Mouse (Mus musculus) limb, embryonic 11.5 days (tissue): ENCODE data around the gene Gja6. TPM values are rescaled to one million over a fixed set of nuclear protein-coding genes. Genes with fewer than 3 reads are reported as not detected.

Experiments used
- ATAC-seq: fragments of 200-750 bp; cut with Nextera tagmentation; 2 replicates; pipeline ENCODE4 v1.8.0; 2017; ENCODE audit warnings: low read depth; ENCODE audit not compliant: insufficient number of reproducible peaks, low FRiP score, low TSS enrichment
- DNase-seq: peaks from one replicate; pipeline ENCODE4 v3.0.0-alpha.2; 2015; ENCODE audit warnings: low spot score
- H3K27ac ChIP-seq: fragments of 300-500 bp; sonication (generic); replicated peaks from 2 replicates; pipeline ENCODE4 v1.5.1; 2014; ENCODE audit warnings: low read depth, mild to moderate bottlenecking, low read length
- H3K27me3 ChIP-seq: fragments of 300-500 bp; sonication (generic); 2 replicates; pipeline ENCODE4 v1.6.1; 2014; ENCODE audit warnings: mild to moderate bottlenecking, low read length, mixed read lengths; ENCODE audit not compliant: control insufficient read depth, insufficient read depth
- H3K36me3 ChIP-seq: fragments of 300-500 bp; sonication (generic); 2 replicates; pipeline ENCODE4 v1.6.1; 2014; ENCODE audit warnings: mild to moderate bottlenecking, low read length, moderate library complexity, mixed read lengths; ENCODE audit not compliant: control insufficient read depth, insufficient read depth
- H3K4me1 ChIP-seq: fragments of 300-500 bp; sonication (generic); 2 replicates; pipeline ENCODE4 v1.6.1; 2014; ENCODE audit warnings: low read length, mixed read lengths; ENCODE audit not compliant: control insufficient read depth, insufficient read depth
- H3K4me2 ChIP-seq: fragments of 300-500 bp; sonication (generic); 2 replicates; pipeline ENCODE4 v1.6.1; 2014; ENCODE audit warnings: low read depth, mild to moderate bottlenecking, moderate library complexity; ENCODE audit not compliant: severe bottlenecking
- H3K4me3 ChIP-seq: fragments of 300-500 bp; sonication (generic); 2 replicates; pipeline ENCODE4 v1.5.1; 2014; ENCODE audit warnings: low read depth, low read length
- H3K9ac ChIP-seq: fragments of 300-500 bp; sonication (generic); 2 replicates; pipeline ENCODE4 v1.6.1; 2014; ENCODE audit warnings: mild to moderate bottlenecking, low read length
- H3K9me3 ChIP-seq: fragments of 300-500 bp; sonication (generic); 2 replicates; pipeline ENCODE4 v1.6.1; 2016; ENCODE audit warnings: low read length; ENCODE audit not compliant: control insufficient read depth
- WGBS: fragments of 180-500 bp; shearing (Covaris S2); extraction: QIAGEN DNeasy Blood & Tissue Kit; methylation state at CpG from one replicate; pipeline ENCODE4 v1.1.7; 2014; 5-methylcytosine and 5-hydroxymethylcytosine counted together
- polyA plus RNA-seq: library from polyadenylated mRNA; unstranded; fragments of >200 nt; fragmentation: Nextera tagmentation; extraction: Ambion mirVana; gene quantifications from 2 replicates; pipeline ENCODE4 v1.2.1, GENCODE M21; 2014

Gja6 gene
- polyA plus RNA-seq, 1 experiment from 2014 or later, result 0.07 TPM

DNA sequence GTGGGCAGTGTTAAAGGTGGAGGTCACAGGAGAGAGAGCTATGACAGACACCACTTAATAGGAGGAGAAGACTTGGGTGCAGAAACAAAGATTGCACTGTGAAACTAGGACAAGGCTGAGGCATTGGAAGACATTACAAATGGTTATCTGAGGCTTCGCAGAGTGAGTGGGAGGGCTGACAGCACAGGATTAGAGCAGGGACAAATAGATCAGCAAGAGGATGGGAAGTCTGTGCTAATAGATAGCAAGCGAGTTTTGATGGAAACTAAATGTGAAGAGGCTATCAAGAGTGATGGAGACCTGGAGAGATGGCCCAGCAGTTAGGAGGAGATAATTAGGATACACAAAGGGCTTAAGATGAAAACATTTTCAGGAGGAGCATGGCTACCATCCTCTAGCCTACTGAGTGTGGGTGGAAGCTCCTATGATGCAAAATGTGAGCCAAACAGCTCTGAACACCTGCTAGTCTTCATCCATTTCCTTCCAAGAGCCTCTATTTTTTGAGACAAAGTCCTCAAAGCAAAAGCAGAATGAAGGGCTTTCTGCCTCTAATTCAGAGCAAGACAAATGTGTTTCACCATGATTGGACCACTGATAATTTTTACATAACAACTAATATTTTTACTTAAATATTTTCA is 1.7 kb downstream of the Gja6 start:
- peaks cover 6% of the 10 kb centered on the region; the same call in 1 of the 2 replicates for H3K27me3 ChIP-seq
- ATAC-seq (no peak), DNase-seq (no peak)
- 78% methylated on average over 2 of the region's 2 CpGs for WGBS
- H3K4me2 ChIP-seq, result no peak overlapping the region
- no peak overlapping the region for H3K9ac ChIP-seq
- no peak overlapping the region for H3K4me3 ChIP-seq
- no peaks in the 10 kb centered on the region for H3K36me3 ChIP-seq
- H3K9me3 ChIP-seq, result no peaks in the 10 kb centered on the region
- no peak overlapping the region for H3K27ac ChIP-seq
- no peaks in the 10 kb centered on the region for H3K4me1 ChIP-seq

DNA sequence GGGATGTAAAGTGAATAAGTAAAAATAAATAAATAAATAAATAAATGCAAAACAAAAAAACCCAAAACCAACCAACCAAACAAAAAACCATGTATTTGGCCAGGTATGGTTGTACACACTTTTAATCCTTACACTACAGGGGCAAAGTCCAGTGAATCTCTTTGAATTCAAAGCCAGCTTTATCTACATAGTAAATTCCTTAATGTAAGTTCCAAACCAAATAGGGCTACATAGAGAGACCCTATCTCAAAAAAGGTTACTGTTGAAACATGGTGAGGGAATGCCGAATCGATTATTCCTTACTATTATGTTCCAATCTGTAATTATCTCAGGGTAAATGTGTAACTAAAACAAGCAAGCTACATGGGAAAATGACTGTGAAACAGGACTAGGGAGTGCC is 5.7 kb downstream of the Gja6 start:
- H3K9ac ChIP-seq, result no peak overlapping the region
- 88% methylated on average over 2 of the region's 2 CpGs for WGBS
- H3K4me3 ChIP-seq, result no peak overlapping the region
- peaks cover 8% of the 10 kb centered on the region; the same call in 1 of the 2 replicates for H3K27me3 ChIP-seq
- ATAC-seq (no peak), DNase-seq (no peak)
- H3K4me2 ChIP-seq, result no peak overlapping the region
- no peak overlapping the region for H3K27ac ChIP-seq
- no peaks in the 10 kb centered on the region for H3K4me1 ChIP-seq
- H3K36me3 ChIP-seq, result no peaks in the 10 kb centered on the region
- no peaks in the 10 kb centered on the region for H3K9me3 ChIP-seq

DNA sequence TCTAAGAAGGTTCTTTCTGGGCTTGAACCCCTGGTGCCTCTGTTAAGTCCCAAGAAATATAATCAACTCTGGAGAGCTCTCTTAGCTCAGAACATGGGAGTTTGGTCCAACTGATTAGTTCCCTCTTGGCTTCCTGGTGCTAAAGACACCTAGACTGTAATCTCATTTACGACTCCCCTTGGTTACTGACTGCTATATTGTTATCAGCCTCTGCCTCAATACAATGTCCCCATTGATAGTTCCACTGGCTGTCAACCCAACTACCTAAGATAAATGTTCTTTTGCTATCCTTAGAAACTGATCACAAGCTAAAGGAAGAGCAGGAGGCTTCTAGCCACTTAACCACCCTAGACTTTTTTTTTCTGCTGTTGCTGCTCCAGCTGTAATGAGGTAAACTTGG is 14.8 kb downstream of the Gja6 start:
- Histone ChIP-seq H3K4me3 (no peak overlapping the region), H3K4me1 (no peaks in the 10 kb centered on the region), H3K27ac (no peak overlapping the region), H3K27me3 (peaks cover 6% of the 10 kb centered on the region), H3K4me2 (no peak overlapping the region), H3K9ac (no peak overlapping the region), H3K9me3 (no peaks in the 10 kb centered on the region), H3K36me3 (no peaks in the 10 kb centered on the region)
- 58% methylated on average over 1 of the region's 1 CpGs for WGBS
- no peak for ATAC-seq
- DNase-seq, result no peak

DNA sequence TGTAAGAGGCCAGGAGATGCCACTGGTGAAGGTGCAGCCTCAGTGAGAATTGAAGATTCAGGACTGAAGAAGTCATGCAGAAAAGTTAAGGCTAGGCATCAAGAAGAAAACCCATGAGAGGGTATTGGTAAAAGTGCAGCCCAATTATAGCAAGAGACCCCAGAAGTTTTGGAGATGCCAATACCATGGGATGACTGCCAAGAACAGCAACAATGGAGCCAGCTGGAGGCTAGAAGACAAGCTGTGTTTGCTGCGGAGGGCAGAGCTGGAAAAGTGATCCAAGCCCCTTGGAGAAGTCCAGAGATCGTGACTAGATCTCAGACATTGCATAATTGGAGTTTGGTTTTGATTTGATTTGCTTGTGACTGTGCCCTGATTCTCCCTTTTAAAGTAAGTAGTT is 20.6 kb downstream of the Gja6 start:
- ATAC-seq (no peak), DNase-seq (no peak)
- Histone ChIP-seq H3K4me3 (no peak overlapping the region), H3K27me3 (peaks cover 9% of the 10 kb centered on the region), H3K9ac (no peak overlapping the region), H3K36me3 (no peaks in the 10 kb centered on the region), H3K4me1 (no peaks in the 10 kb centered on the region), H3K27ac (no peak overlapping the region), H3K4me2 (no peak overlapping the region), H3K9me3 (no peaks in the 10 kb centered on the region)
- WGBS, result 77% methylated on average over 2 of the region's 2 CpGs

GRCm38 (mm10) chrX:160866576-160866975 is 40.3 kb downstream of the Gja6 start:
- no peaks in the 10 kb centered on the region for H3K9me3 ChIP-seq
- ATAC-seq (no peak), DNase-seq (no peak)
- H3K9ac ChIP-seq, result no peak overlapping the region
- H3K4me3 ChIP-seq, result no peak overlapping the region
- H3K36me3 ChIP-seq, result no peaks in the 10 kb centered on the region
- H3K4me2 ChIP-seq, result no peak overlapping the region
- H3K4me1 ChIP-seq, result no peaks in the 10 kb centered on the region
- WGBS, result 90% methylated on average over 4 of the region's 4 CpGs
- H3K27ac ChIP-seq, result no peak overlapping the region
- H3K27me3 ChIP-seq, result peaks cover 8% of the 10 kb centered on the region; the same call in 1 of the 2 replicates

DNA sequence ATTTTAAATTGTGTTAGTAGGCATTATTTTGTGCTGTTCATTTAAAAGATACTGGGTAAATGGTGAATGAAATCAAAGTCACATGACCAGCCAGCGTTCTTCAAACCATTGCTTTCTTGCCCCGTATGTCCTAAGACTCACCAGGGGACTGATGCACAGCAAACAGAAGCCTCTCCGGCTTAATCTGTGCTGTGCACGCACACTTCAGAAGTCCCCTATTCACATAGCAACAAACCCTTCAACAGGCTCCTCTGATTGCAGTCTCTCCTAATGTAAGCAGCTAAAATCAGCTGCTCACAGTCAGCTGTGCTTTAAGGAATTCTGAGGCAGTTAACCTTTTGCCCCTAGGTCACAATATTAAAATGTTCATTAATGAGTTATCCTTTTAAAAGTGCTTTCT is 41.8 kb downstream of the Gja6 start:
- 90% methylated on average over 4 of the region's 4 CpGs for WGBS
- no peak overlapping the region for H3K27ac ChIP-seq
- ATAC-seq, result no peak
- no peaks in the 10 kb centered on the region for H3K4me1 ChIP-seq
- no peaks in the 10 kb centered on the region for H3K9me3 ChIP-seq
- H3K36me3 ChIP-seq, result no peaks in the 10 kb centered on the region
- H3K9ac ChIP-seq, result no peak overlapping the region
- H3K4me2 ChIP-seq, result no peak overlapping the region
- no peak overlapping the region for H3K4me3 ChIP-seq
- DNase-seq, result no peak
- H3K27me3 ChIP-seq, result peaks cover 6% of the 10 kb centered on the region; the same call in 1 of the 2 replicates

DNA sequence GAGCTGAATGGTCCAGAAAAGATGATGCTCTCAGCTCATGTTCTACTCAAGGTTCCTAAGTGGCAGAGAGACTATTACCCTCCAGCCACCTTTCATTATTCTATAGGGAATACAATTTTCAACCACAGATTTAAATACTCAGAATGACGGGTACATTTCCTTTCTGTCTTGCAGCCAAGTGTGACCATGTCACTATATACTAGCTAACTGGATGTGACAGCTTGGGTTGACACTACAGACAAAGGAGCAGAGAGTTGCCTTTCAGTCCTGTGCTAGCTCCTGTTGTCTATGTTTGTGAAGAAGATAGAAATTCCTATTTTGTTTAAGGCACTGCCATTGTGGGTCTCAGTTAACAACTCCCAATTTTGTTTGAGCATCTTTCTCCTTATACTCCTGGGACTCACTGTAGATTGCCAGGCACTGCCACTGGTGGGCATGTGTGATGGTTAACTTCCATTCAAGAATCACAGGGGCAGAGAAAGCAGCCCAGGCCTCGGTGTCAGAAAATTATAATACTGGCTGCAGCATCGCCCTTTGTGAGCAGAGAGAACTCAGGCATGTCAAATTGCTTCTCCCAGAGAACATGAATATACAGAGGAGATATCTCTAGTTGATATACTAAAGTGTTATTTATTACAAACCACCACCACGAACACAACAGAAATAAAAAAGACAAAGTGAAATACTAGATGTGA is 43.0 kb downstream of the Gja6 start:
- no peak for ATAC-seq
- no peak overlapping the region for H3K4me2 ChIP-seq

More for the DNA sequence above, 43.0 kb downstream of the Gja6 start:
- H3K4me3 ChIP-seq, result no peak overlapping the region
- 84% methylated on average over 4 of the region's 4 CpGs for WGBS
- no peaks in the 10 kb centered on the region for H3K9me3 ChIP-seq
- H3K9ac ChIP-seq, result no peak overlapping the region
- H3K27ac ChIP-seq, result no peak overlapping the region
- no peaks in the 10 kb centered on the region for H3K36me3 ChIP-seq
- 0 out of 2 replicates have a peak, but pooled peaks cover 1% of the 10 kb centered on the region for H3K27me3 ChIP-seq
- H3K4me1 ChIP-seq, result no peaks in the 10 kb centered on the region
- DNase-seq, result no peak
